Mouse (Mus musculus) gonadal fat pad, adult 2 months (tissue): ENCODE results near the gene Resp18. TPM values are rescaled to one million over a fixed set of nuclear protein-coding genes. Genes with fewer than 3 reads are reported as not detected.

Experiments
- DNase-seq: peaks from one replicate; pipeline ENCODE4 v3.0.0-alpha.2; 2012; ENCODE audit warnings: low read depth
- polyA plus RNA-seq: library from polyadenylated mRNA; depleted of rRNA; stranded (reverse); fragments of >200 nt; gene quantifications from 2 replicates; pipeline ENCODE4 v1.2.3, GENCODE M21; 2012

Gene Resp18
- polyA plus RNA-seq, 1 experiment, result not detected

DNA sequence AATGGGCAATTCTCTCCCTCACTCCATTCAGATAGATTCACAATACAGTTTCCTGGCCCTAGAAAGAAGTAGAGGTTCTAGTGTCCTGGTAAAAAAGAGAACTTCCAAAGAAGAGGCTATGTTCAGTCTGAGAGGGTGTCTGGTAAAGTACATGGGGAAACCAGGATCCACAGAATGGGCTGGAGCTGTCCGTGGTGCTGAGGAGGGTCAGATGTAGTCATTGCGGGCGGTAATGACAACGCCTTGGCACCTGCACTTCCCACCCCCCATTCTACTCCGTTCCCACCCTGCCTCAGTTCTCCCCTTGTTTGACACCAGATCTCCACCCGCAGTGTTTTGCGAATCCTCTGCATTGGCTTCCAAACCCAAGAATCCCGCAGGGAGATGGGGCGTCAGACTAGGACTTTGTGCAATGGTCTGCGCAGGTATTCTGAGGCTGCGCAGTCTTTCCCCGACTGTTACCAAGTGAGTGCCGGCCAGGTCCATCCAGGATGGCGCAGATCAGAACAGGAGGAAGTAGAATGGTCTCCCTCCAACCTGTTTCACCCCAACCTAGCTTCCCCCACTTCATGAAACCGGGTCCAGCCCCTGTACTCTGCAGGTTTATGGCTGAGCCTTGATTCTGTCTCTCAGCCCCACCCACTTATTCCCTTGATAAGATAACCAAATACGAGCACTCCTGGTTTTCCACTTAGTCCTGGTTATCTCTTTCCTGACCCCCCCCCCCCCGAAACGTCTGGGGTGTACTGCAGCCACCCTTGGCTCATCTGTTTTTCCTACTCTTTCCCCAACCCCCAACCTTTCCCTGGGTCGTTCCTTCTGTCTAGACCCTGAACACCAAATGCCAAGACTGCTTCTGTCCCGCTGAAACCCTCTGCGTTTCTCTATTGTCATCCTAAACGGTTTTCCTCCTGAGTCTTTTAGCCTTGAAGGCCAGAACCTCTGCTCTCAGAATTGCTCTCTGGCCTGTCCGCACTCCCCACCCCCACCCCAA lies 723 bp downstream of the Resp18 start:
- DNase-seq, result no peak

DNA sequence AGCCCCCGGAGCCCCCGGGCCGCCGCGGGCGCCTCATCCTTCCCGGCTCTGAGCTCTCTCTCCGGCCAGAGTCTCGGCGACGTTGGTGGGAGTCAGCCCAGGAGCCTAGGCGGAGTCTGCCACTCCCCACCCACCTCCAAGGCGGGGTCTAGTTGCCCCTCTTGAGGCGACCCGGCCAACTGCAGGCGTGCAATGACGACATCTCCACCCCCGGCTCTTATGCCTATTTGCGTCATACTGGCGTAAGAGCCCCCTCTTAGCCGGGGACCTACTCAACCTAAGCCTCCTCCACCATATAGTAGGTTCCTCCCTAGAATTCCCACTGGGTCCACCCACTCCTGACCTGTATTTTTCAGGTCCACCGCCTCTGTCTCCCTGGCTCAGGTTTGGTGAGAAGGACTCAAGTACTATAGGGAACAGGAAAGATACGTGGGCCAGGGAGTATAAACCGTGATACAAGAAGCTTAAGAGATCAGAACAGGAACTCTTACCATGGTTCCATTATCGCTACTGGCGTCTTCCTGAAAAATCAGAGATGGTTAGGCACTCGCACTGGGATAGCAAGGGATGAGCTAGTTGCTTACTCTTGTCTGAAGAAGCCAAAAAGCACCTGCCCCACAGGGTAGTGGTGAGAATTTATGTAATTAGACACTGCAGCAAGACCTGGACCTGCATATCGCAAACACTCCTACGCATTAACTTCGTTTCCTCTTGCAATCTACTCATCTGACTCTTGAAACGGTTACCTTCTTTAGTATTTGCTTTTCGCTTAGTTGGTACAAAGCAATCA lies 13.9 kb downstream of the Resp18 start, which contains the start of gene Ptprn:
Gene Ptprn (minus strand): TSS at position 412 of the 790 bp plus-strand sequence.
- no peak for DNase-seq

DNA sequence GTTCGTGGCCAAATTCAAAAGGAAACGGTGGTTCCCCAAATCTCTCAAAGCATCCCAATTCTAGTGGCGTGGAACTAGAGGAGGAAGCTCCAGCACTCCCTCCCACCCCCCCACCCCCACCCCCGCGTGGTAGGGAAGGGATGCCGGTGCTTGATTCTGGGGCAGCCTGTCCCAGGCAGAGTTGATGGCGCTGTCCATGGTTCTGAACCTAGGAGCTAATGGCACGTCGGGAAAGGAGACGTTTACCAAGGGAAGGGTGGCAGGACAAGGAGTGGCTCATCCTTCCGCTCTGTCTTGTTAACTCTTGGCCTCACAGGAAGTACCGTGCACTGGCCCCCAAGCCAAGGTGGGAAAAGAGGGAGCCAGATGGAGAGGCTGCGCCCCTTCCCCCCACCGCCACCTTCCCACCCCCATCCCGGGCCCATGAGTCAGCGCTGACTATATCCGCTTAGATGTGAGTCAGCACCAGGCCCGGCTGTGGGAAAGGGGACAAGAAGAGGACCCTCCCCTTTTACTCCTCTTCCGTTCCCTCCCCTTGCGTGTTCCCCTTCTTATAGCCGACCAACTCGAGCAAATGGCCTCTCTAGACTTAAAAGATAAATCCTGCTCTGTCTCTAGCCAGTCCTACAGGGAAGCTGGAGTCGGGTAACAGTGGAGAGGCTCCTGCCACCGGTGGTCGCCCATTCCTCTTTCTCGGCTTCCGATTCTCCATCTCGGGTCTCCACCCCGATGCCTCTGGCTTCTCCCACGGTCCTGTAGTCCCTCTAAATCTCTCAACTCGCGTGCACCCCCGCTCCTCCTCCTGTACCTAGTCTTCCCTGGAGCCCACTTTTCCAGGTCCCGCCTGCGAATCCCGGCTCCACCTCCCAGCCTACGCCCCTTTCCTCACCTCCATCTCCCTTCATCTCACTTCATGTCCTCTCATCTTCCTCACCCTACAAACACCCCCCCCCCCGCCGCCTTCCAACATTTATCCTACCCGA lies 15.0 kb downstream of the Resp18 start:
- no peak for DNase-seq

DNA sequence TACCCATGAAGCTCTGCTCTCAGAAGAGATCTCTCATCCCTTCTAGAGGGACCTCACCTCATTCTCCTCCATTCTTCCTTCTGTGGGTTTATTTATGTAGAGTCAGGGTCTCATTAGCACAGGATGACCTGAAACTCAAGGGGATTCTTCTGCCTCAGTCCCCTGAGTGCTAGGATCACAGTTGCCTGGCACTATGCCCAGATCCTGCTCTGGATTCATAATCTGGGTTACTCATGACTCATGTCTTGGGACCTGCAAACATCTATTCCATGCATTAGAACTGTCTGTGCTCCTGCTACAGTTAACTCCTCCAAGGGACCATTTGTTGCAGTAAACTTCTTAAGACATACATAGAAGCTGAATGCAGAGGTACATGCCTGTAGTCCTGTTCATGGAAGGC lies 16.9 kb downstream of the Resp18 start:
- no peak for DNase-seq

DNA sequence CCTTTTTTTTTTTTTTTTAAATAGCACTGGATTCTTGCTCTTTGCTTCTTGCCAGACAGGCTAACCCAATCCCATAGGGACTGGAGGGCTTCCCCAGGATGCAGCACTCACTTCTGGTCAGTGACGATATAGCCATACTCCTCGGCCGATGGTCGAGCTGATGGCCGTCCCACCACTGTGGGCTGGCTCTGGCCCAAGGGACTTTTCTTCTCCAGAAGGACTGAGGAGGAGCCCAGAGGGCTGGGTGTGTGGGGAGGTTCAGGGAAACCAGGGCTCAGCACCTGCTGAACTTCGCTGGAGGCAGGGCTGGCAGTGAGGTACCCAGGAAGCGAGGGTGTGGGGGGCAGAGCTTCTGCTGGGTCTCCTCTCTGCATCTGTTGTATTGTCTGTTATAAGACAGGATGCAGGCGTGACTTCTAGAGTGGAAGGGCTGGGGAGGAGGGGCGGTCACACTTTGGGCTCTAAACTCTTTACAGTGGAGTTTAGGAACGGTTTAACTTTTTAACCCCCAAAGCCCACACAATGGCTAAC lies 22.6 kb downstream of the Resp18 start:
- DNase-seq, result no peak

DNA sequence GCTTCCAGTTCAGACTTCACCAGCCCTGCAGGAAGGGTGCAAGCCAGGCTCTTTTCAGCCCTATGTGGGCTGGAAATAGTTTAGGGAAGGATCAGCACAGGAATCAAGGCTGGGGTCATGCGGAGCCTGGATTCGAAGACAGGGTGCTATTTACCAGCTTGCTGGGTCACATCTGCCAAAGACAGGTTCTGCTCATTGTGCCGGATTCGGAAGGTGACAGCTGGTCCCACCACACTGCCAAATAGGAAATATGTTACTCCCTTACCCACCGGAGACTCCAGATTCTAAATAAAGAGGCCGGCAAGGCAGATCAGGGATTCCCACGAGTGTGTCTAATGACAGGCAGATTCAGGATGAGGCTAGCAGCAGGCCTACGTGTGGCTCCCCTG lies 23.6 kb downstream of the Resp18 start:
- no peak for DNase-seq

DNA sequence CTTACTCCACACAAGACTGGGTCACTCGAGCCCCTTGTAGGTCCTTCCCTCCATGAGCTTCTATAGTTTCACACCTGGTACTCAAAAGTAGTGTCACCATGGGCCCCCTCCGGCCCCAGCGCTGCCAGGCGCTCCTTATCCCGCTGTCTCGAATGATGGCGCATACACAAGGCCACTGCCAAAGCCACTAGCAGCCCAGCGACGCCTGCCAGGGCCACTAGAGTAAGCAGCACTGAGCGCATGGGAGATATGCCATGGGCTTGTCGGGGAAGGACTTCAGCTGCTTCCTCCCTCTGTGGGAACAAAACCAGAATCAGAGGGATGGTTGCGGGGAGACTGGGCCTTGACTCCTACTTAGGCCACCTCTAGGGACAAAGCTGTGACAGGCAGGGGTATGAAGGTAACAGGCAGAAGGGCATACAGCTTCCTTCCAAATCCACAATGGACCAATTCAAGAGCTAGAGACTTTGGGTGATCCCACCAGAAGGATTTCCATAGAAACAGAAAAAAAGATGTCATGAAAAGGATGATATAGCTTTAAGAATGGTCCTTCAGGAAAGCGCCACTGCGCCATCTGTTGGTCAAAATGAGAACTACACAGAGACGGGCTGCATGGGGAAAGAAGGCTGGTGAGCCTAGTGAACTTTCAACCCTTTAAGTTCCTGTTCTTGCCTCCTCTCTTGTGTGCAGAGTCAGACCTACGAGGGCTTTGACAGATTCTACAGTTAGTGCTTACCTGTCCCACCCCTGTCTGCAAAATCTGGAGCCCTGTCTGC lies 24.2 kb downstream of the Resp18 start:
- DNase-seq, result no peak

DNA sequence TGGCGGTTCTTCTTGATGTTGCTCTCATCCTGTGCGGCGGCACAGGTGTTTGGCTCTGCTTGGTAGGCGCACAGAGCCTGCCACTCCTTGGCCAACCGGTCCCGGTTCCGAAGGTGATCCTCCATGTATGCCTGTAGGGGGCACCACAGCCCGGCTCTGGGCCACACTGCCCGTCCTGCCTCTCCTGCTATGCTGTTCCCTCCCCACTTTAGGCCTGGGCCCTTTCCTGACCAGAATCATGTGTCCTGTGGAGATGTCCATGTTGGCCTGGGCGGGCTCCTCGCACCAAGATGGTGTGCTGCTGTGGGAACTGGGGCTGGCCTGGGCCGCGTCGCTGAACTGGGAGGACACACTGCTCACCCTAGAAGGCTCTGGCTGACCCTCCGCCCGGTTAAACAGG lies 25.2 kb downstream of the Resp18 start:
- no peak for DNase-seq

DNA sequence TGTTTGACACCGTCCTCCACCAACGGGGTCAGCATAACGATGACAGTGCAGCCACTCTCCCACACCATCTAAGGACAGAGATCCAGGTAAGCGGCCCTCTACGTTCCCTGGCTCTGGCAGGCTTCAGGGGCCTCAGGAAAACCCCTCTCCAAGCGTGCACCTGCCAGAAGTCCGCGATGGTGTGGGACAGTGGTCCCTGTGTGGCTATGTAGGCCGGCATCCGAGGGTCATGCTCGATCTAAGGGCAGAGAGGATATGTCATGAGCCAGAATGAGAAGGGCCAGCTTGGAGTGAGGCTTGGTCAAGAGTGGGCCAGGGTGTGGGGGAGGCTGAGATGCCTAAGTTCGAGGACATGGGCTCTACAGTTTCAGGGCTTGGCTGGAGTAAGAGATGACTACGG lies 25.9 kb downstream of the Resp18 start:
- no peak for DNase-seq

DNA sequence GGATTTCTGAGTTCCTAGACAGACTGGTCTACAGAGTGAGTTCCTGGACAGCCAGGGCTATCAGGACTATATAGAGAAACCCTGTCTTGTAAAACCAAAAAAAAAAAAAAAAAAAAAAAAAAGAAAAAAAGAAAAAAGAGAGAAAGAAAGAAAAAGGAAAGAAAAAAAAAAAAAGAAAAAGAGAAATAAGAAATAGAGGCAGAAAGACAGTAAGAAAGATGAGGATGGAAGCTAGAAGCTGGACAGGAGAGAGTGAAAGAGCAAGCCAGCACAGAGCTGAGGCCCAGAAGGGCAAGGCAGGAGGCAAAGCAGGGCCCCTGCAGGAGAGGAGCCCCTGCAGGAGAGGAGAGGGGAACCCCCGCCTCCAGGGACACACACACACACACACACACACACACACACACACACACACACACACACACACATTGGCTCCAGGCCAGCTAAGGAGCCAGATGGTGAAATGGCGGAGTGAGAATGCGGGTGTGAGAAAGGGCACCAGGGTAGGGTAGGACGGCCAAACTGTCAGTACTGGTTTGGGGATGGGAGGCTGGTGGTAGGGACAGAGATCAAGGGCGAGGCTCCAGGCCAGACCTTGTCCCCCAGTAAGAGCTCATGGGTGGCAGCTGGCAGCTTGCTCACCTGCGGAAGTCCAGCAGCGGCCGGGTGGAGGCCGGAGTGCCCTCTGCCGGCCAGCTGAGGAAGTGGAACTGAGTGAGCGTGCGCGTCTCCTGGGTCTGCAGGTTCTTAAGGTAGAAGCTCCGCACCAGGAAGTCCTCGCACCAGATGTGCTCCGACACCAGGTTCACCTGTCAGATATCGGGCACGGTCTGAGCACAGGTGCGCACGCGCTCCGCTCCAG lies 26.9 kb downstream of the Resp18 start:
- no peak for DNase-seq

DNA sequence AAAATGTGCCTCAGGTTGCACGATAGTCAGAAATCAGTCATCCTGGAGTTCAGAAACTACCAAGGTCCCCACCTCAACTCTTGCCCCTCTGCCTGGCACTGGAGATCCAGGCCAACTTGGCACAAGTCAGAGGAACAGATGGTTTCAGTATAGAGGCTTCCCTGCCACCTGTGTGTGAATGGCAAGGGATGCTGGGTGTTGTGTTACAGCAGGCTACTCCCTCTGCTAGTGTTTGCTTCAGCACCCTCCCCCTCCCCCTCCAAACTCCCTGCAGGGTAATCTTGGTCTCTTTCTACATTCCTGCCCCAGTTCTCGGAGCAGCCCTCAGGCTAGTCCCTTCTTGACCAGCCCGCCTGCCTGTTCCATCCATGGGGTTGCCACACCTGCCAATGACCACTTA lies 27.7 kb downstream of the Resp18 start:
- no peak for DNase-seq

DNA sequence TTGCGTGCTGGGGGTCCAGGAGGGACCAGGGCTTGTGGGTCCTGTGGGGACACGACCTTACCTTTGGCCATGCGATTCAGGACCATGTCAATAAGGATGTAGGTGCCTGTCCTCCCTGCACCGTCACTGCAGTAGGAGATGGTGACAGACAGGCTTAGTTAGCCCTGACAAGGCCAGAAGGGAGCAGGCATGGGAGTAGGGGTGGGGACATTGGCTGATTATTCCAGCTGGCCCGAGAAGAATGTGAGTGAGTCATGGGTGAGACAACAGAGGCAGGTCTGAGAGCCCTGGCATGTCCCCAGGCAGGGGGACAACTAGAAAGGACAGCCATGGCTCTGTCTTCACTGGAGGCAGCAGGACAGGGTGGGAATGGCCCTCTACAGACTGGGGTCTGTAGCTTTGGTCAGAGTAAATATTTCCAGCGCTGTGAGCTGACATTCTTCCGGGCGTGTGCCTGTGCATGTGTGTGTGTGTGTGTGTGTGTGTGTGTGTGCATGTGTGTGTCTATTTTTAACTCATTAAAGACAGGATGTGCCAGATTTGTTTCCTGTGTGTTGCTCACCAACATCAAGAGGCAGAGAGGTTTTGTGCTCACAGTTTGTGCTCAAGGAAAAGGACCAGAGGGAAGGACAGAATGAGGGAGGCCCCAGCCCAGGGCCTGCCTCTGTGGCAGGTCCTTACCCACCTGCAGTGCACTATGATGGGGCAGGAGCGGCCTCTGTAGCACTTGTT lies 30.0 kb downstream of the Resp18 start:
- DNase-seq, result no peak

DNA sequence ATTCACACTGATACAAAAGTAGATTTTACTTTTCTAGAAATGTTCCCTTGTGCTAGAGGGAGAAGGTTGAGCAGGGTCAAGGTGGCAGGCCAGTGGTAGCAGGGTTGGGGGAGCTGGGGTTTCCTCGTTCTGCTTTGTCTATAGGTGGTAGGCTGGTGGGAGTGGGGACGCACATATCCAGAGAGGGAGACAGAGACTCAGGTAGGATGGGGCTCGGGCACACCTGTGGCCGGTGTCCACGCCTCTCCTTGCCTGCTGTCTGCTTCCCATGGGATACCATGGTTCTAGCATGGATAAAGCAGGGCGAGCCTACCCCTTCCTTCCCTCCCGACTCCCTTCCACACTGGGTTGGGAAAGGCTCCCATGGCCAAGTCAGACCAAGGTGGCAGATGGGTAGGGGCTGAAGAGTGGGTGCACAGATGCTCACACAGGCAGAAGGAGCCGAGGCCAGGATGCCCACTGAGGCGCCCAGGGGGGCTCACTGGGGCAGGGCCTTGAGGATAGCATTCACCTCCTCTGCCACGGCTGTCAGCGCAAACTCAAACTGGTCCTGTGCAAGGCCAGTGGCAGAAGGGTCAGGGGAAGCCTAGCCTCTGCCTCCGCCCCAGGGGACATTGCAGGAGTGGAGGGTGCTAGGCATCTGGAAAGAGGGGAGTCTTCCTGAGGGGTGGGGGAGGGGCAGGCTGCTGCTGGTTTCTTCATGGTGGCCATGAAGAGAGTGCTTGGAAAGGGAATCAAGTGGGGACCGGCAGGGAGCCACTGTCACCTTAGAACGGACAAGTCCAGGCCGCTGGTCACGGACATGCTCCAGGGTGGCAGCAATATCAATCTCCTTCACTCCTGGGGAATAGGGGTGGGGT lies 30.9 kb downstream of the Resp18 start:
- no peak for DNase-seq

DNA sequence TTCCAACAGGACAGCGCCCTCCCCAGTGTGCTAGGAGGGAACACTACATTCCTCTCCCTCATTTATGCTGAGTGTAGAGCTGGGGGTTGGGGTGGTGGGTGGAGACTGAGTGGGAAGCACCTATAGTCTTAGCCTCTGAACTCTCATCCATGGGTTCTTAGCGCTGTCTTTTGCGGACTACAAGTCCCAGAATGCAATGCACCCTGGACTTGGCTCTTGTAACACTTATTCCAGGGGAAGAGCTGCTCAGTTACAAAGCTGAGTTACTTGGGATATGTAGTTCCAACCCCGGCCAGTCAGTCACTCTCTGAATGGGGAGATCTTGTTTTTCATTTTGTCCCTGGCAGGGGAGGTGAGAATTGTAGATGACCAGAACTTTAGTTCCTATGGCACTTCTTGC lies 33.4 kb downstream of the Resp18 start:
- DNase-seq, result no peak

DNA sequence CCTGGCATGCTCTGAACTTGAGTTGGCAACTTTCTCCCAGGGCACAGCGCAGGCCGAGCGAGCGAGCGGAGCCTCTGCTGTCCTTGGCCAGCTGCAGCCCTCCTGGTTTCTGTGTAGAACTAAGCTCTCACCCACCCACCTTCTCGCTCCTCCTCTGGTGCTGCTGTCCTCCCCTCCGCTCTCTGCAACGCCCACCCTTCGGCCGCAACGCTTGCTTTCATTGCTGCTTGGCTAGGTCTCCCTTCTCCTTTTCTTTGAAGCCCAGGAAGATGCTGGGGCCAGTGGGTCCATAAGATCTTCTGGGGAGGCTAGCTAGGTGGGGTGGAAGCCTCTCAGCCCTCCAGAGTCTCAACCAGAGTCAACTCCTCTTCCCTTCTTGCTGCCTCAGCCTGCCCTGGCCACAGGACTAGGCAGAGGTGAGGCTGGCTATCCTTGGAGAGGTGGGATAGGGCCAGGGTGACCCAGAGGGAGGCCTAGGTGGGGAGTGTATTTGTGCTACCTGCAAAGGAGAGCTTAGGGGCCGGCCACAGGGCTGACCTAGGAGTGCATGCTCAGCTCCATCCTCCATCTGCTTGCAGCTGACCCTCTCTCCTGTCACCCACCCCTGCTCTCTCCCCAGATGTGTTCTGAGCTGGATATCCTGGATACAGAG lies 33.9 kb downstream of the Resp18 start:
- no peak for DNase-seq

DNA sequence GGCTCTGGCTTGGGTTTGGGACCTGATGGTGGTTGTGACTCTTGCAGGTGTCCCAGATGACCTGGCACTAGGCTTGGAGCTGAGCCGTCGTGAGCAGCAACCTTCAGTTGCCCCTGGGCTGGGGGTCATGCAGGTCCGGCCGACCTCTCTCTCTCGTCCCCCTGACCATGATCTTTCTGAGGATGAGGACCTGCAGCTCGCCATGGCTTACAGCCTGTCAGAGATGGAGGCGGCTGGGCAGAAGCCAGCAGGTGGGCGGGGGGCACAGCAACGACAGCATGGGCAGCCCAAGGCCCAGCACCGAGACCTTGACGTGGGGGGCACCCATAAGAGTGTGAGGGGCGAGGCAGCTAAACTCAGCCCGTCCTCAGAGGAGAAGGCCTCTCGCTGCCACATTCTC lies 34.8 kb downstream of the Resp18 start:
- DNase-seq, result no peak

DNA sequence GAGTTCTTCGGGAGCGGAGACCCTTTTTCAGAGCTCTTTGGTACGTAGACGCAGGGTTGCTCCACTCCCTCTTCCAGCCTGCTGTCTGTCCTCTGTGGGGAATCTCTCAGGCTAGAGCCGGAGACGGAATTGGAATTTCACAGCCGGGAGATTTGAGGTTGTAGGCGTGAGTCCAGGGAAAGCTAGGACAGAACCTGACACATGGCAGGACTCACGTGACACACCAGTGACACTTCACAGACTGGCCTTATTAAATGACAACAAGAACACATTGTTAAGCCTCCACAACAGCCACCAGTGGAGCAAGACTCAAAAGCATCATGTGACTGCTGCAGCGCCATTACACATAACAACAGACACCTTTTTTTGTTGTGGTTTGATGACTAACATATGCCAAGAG lies 38.6 kb downstream of the Resp18 start:
- no peak for DNase-seq
